Mouse (Mus musculus) hindbrain, postnatal 0 days (tissue): ENCODE measurements at regions not wholly inside any gene's neighbourhood (a gene's known extent, or its start where the extent isn't known, plus 50 kb on each side); places are given as distances from the start of the nearest gene placed in this dataset.

Experiments used
- ATAC-seq: fragments of 200-750 bp; cut with Nextera tagmentation; 2 replicates; pipeline ENCODE4 v1.8.0; 2017; ENCODE audit warnings: mild to moderate bottlenecking, moderate TSS enrichment, moderate library complexity
- DNase-seq: peaks from one replicate; pipeline ENCODE4 v3.0.0-alpha.2; 2015; ENCODE audit warnings: low spot score
- H3K27ac ChIP-seq: fragments of 300-500 bp; sonication (generic); 2 replicates; pipeline ENCODE4 v1.5.1; 2014; ENCODE audit warnings: mild to moderate bottlenecking
- H3K27me3 ChIP-seq: fragments of 300-500 bp; sonication (generic); 2 replicates; pipeline ENCODE4 v1.6.1; 2014; ENCODE audit warnings: low read length, mixed read lengths; ENCODE audit not compliant: insufficient read depth
- H3K36me3 ChIP-seq: fragments of 300-500 bp; sonication (generic); 2 replicates; pipeline ENCODE4 v1.6.1; 2014; ENCODE audit warnings: low read length, mixed read lengths; ENCODE audit not compliant: insufficient read depth
- H3K4me1 ChIP-seq: fragments of 300-500 bp; sonication (generic); 2 replicates; pipeline ENCODE4 v1.6.1; 2014; ENCODE audit warnings: antibody characterized with exemption, low read length, mixed read lengths; ENCODE audit not compliant: insufficient read depth
- H3K4me2 ChIP-seq: fragments of 300-500 bp; sonication (generic); 2 replicates; pipeline ENCODE4 v1.6.1; 2014; ENCODE audit warnings: low read depth, mild to moderate bottlenecking, low read length, moderate library complexity, mixed read lengths
- H3K4me3 ChIP-seq: fragments of 300-500 bp; sonication (generic); 2 replicates; pipeline ENCODE4 v1.5.1; 2014; ENCODE audit warnings: low read length
- H3K9ac ChIP-seq: fragments of 300-500 bp; sonication (generic); replicated peaks from 2 replicates; pipeline ENCODE4 v1.6.1; 2014; ENCODE audit warnings: mild to moderate bottlenecking, low read length, moderate library complexity, mixed read lengths
- H3K9me3 ChIP-seq: fragments of 300-500 bp; sonication (generic); 2 replicates; pipeline ENCODE4 v1.6.1; 2016; ENCODE audit warnings: low read length, mixed read lengths
- CTCF ChIP-seq: IDR thresholded peaks from 2 replicates; pipeline ENCODE4 v1.5.1; 2016; ENCODE audit warnings: antibody characterized with exemption, control low read depth, low read depth
- WGBS: fragments of 180-500 bp; shearing (Covaris S2); extraction: QIAGEN DNeasy Blood & Tissue Kit; methylation state at CpG from one replicate; pipeline ENCODE4 v1.1.7; 2014; 5-methylcytosine and 5-hydroxymethylcytosine counted together

- 92% methylated on average over 4 of the region's 4 CpGs for WGBS
- TF ChIP-seq CTCF, result no peak
- H3K4me2 ChIP-seq, result no peak overlapping the region
- DNase-seq, result no peak
- no peak overlapping the region for H3K4me3 ChIP-seq
- no peaks in the 10 kb centered on the region for H3K27me3 ChIP-seq
- H3K36me3 ChIP-seq, result no peaks in the 10 kb centered on the region
- no peaks in the 10 kb centered on the region for H3K9me3 ChIP-seq
- no peak overlapping the region for H3K9ac ChIP-seq
- H3K27ac ChIP-seq, result no peak overlapping the region
- H3K4me1 ChIP-seq, result no peaks in the 10 kb centered on the region
- ATAC-seq, result no peak
Observed at GRCm38 (mm10) chr3:102386091-102386490, 83.6 kb upstream of the Ngf start.

DNA sequence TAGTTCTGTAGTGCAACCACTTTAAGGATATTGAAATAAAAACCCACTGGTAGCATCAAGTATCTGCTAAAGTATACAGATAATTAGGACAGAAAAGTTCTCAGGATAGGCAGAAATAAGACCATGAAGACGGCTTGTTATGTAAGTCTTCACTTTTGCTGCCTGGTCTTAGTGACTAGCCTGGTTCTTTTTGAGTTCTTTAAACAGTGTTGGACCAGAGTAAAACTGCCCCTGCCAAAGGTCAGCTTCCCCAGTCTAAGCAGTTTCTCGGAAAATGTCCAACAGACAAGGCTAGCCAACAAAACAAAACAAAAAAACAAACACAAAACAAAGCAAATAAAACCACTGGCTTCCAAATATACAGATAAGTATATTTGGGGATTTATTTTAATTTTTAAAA is 85.1 kb upstream of the Ngf start:
- no peaks in the 10 kb centered on the region for H3K9me3 ChIP-seq
- no peak for TF ChIP-seq CTCF

DNA sequence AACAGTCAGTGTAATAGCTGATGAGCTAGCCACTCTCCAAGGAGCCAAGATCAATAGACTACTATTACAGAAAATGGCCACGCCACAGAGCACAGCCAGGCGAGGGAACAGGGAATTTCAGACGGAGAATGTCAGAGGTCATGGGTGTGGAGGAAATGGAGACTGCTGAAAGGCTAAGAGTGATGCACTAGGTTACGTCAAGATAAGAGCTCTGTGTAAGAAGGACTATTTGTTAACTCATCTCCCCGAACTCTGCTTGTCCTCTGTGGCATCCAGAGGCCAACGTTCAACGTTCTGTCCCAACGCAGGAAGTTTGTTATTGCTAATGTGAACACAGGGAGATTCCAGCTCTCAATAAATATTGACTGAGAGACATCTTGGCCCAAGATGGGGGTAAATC is 86.0 kb upstream of the Ngf start:
- Histone ChIP-seq H3K9ac (no peak overlapping the region), H3K4me1 (no peaks in the 10 kb centered on the region), H3K4me3 (no peak overlapping the region), H3K27me3 (no peaks in the 10 kb centered on the region), H3K9me3 (no peaks in the 10 kb centered on the region), H3K27ac (no peak overlapping the region), H3K36me3 (no peaks in the 10 kb centered on the region), H3K4me2 (no peak overlapping the region)
- WGBS, result 83% methylated on average over 8 of the region's 8 CpGs
- TF ChIP-seq CTCF, result no peak
- DNase-seq (no peak), ATAC-seq (no peak)

More for the DNA sequence above, 85.1 kb upstream of the Ngf start:
- H3K4me1 ChIP-seq, result no peaks in the 10 kb centered on the region
- DNase-seq (no peak), ATAC-seq (no peak)
- no peaks in the 10 kb centered on the region for H3K27me3 ChIP-seq
- no peaks in the 10 kb centered on the region for H3K36me3 ChIP-seq
- H3K4me2 ChIP-seq, result no peak overlapping the region
- no peak overlapping the region for H3K4me3 ChIP-seq
- no peak overlapping the region for H3K9ac ChIP-seq
- WGBS, result 79% methylated on average over 2 of the region's 2 CpGs
- H3K27ac ChIP-seq, result no peak overlapping the region

DNA sequence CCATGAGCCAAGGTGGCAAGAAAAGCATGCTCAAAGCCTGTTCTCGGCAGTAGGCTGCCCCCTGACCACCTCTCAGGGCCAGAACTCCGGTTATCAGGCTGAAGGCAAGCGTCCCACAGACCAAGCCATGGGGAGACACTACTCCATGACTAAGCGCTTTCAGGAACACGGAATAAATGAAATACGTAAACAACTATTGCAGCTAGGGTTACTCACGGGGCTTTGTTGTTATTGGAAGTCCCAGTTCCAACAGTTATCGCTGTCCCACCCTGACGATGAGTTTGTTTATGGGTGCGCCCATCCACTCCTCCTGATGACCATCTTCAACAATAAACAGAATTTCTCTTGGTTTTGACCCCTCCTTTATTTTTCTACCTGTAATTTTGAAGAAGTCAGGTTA is 88.0 kb upstream of the Ngf start:
- no peaks in the 10 kb centered on the region for H3K9me3 ChIP-seq
- WGBS, result 88% methylated on average over 10 of the region's 10 CpGs
- H3K9ac ChIP-seq, result no peak overlapping the region
- no peak overlapping the region for H3K4me2 ChIP-seq
- H3K36me3 ChIP-seq, result no peaks in the 10 kb centered on the region
- no peak for TF ChIP-seq CTCF
- H3K27ac ChIP-seq, result no peak overlapping the region
- ATAC-seq, result no peak
- H3K4me1 ChIP-seq, result no peaks in the 10 kb centered on the region
- H3K4me3 ChIP-seq, result no peak overlapping the region
- no peak for DNase-seq
- H3K27me3 ChIP-seq, result no peaks in the 10 kb centered on the region

- no peaks in the 10 kb centered on the region for H3K27me3 ChIP-seq
- no peak overlapping the region for H3K4me2 ChIP-seq
- TF ChIP-seq CTCF, result no peak
- no peaks in the 10 kb centered on the region for H3K36me3 ChIP-seq
- H3K4me1 ChIP-seq, result no peaks in the 10 kb centered on the region
- ATAC-seq (no peak), DNase-seq (no peak)
- H3K4me3 ChIP-seq, result no peak overlapping the region
- 62% methylated on average over 5 of the region's 5 CpGs for WGBS
- H3K27ac ChIP-seq, result no peak overlapping the region
- H3K9ac ChIP-seq, result no peak overlapping the region
- no peaks in the 10 kb centered on the region for H3K9me3 ChIP-seq
Observed at GRCm38 (mm10) chr3:102374381-102375060, 95.2 kb upstream of the Ngf start.

DNA sequence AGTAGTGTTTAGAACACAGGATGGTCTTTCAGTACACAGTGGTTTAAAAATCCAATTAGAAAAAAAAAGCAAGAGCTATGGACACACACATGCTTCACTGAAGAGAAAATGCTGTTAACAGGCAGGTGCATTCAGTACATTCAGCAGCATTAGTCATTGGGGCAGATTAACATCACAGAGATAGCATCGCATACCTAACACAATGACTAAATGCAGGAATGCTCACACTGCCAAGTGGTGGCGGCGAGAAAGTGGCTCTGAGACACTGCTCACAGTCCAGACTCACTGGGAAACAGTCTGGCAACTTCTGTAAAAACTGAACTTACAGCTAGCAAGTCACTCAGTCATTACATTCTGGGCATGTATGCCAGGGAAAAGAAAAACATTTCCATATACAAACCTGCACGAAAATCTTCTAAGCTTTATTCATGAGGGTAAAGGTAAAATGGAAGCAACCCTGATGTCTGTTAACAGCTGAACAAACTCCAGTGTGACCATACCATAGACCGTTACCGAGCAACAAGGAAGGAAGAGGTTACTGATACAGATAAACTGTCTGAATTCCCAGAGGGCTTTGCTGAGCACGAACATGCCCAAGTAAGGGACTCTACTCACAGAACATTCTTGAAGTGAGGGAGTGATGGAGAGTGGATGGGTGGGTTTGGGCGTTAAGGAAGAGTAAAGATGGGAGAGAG is 97.4 kb upstream of the Ngf start:
- Histone ChIP-seq H3K27me3 (no peaks in the 10 kb centered on the region), H3K4me1 (no peaks in the 10 kb centered on the region), H3K27ac (no peak overlapping the region), H3K4me3 (no peak overlapping the region), H3K4me2 (no peak overlapping the region), H3K36me3 (no peaks in the 10 kb centered on the region), H3K9me3 (no peaks in the 10 kb centered on the region), H3K9ac (no peak overlapping the region)
- DNase-seq (no peak), ATAC-seq (no peak)
- no peak for TF ChIP-seq CTCF
- 65% methylated on average over 8 of the region's 8 CpGs for WGBS

- no peaks in the 10 kb centered on the region for H3K4me1 ChIP-seq
- ATAC-seq (no peak), DNase-seq (no peak)
- H3K9ac ChIP-seq, result no peak overlapping the region
- no peaks in the 10 kb centered on the region for H3K27me3 ChIP-seq
- H3K36me3 ChIP-seq, result no peaks in the 10 kb centered on the region
- WGBS, result 72% methylated on average over 6 of the region's 6 CpGs
- no peak overlapping the region for H3K27ac ChIP-seq
- TF ChIP-seq CTCF, result no peak
- no peak overlapping the region for H3K4me2 ChIP-seq
- H3K4me3 ChIP-seq, result no peak overlapping the region
- no peaks in the 10 kb centered on the region for H3K9me3 ChIP-seq
Observed at GRCm38 (mm10) chr3:102366188-102366587, 103.5 kb upstream of the Ngf start.
